Mouse (Mus musculus): Measurements from ENCODE around the gene Rgs9bp. TPM values are rescaled to one million over a fixed set of nuclear protein-coding genes. Genes with fewer than 3 reads are reported as not detected.
"Not testable (repeated sequence)": the region's sequence is repeated elsewhere in the genome, so short reads cannot be mapped to it uniquely, and the experiment has no call there.

Gene Rgs9bp
- polyA plus RNA-seq, 1 experiment from 2014 or later, result 0.03 TPM

GRCm38 (mm10) chr7:35584786-35585190, 594 bp downstream of the Rgs9bp start:
- H3K9ac ChIP-seq (ENCODE audit: low read depth, low read length), result peak overlapping the region; percentile 45; the same call in 1 of the 2 replicates
- no peaks in the 10 kb centered on the region for H3K36me3 ChIP-seq (ENCODE audit: control insufficient read depth, insufficient read depth)
- H3K27ac ChIP-seq (ENCODE audit: low read depth, low read length), result no peak overlapping the region
- H3K27me3 ChIP-seq (replicated peaks; ENCODE audit: control insufficient read depth, insufficient read depth, low read length), result peaks cover 30% of the 10 kb centered on the region
- TF ChIP-seq CTCF (IDR thresholded peaks at IDR 0.05; ENCODE audit: low read depth), result no peak
- ATAC-seq, result no peak
- no peaks in the 10 kb centered on the region for H3K9me3 ChIP-seq (ENCODE audit: control insufficient read depth)
- under 1% methylated on average over 48 of the region's 50 CpGs for WGBS
- H3K4me3 ChIP-seq (ENCODE audit: low read depth, low read length), result peak overlapping the region; percentile 78
- H3K4me1 ChIP-seq (replicated peaks; ENCODE audit: control insufficient read depth, insufficient read depth, low read length), result peaks cover 7% of the 10 kb centered on the region
- peak overlapping the region; percentile 98 for H3K4me2 ChIP-seq (replicated peaks; ENCODE audit: low read depth)

- 6% methylated on average over 36 of the region's 36 CpGs for WGBS
Observed at GRCm38 (mm10) chr7:35584068-35584785, 1.2 kb downstream of the Rgs9bp start.

GRCm38 (mm10) chr7:35583476-35584025, 1.8 kb downstream of the Rgs9bp start:
- Histone ChIP-seq H3K27ac (ENCODE audit: low read depth, low read length) (no peak overlapping the region), H3K4me3 (ENCODE audit: low read depth, low read length) (no peak overlapping the region), H3K4me2 (replicated peaks; ENCODE audit: low read depth) (no peak overlapping the region), H3K4me1 (replicated peaks; ENCODE audit: control insufficient read depth, insufficient read depth, low read length) (peaks cover 7% of the 10 kb centered on the region), H3K36me3 (ENCODE audit: control insufficient read depth, insufficient read depth) (no peaks in the 10 kb centered on the region), H3K9me3 (ENCODE audit: control insufficient read depth) (no peaks in the 10 kb centered on the region), H3K9ac (ENCODE audit: low read depth, low read length) (no peak overlapping the region), H3K27me3 (replicated peaks; ENCODE audit: control insufficient read depth, insufficient read depth, low read length) (peaks cover 30% of the 10 kb centered on the region)
- TF ChIP-seq CTCF (IDR thresholded peaks at IDR 0.05; ENCODE audit: low read depth), result no peak
- ATAC-seq, result no peak
- WGBS, result 24% methylated on average over 11 of the region's 11 CpGs

More at GRCm38 (mm10) chr7:35584068-35584785, 1.2 kb downstream of the Rgs9bp start:
- H3K4me2 ChIP-seq (replicated peaks; ENCODE audit: low read depth), result peak overlapping the region; percentile 98
- no peak overlapping the region for H3K9ac ChIP-seq (ENCODE audit: low read depth, low read length)
- no peaks in the 10 kb centered on the region for H3K36me3 ChIP-seq (ENCODE audit: control insufficient read depth, insufficient read depth)
- H3K4me1 ChIP-seq (replicated peaks; ENCODE audit: control insufficient read depth, insufficient read depth, low read length), result peaks cover 7% of the 10 kb centered on the region
- H3K27ac ChIP-seq (ENCODE audit: low read depth, low read length), result no peak overlapping the region
- peaks cover 30% of the 10 kb centered on the region for H3K27me3 ChIP-seq (replicated peaks; ENCODE audit: control insufficient read depth, insufficient read depth, low read length)
- peak overlapping the region; percentile 78 for H3K4me3 ChIP-seq (ENCODE audit: low read depth, low read length)
- ATAC-seq, result no peak
- no peak for TF ChIP-seq CTCF (IDR thresholded peaks at IDR 0.05; ENCODE audit: low read depth)
- H3K9me3 ChIP-seq (ENCODE audit: control insufficient read depth), result no peaks in the 10 kb centered on the region

- WGBS, result 78% methylated on average over 5 of the region's 5 CpGs
- no peaks in the 10 kb centered on the region for H3K9me3 ChIP-seq (ENCODE audit: control insufficient read depth)
- H3K27ac ChIP-seq (ENCODE audit: low read depth, low read length), result no peak overlapping the region
- H3K9ac ChIP-seq (ENCODE audit: low read depth, low read length), result no peak overlapping the region
- peak; percentile 48 for TF ChIP-seq CTCF (IDR thresholded peaks at IDR 0.05; ENCODE audit: low read depth)
- H3K4me2 ChIP-seq (replicated peaks; ENCODE audit: low read depth), result no peak overlapping the region
- no peaks in the 10 kb centered on the region for H3K36me3 ChIP-seq (ENCODE audit: control insufficient read depth, insufficient read depth)
- H3K4me1 ChIP-seq (replicated peaks; ENCODE audit: control insufficient read depth, insufficient read depth, low read length), result peaks cover 6% of the 10 kb centered on the region
- H3K4me3 ChIP-seq (ENCODE audit: low read depth, low read length), result no peak overlapping the region
- peaks cover 30% of the 10 kb centered on the region for H3K27me3 ChIP-seq (replicated peaks; ENCODE audit: control insufficient read depth, insufficient read depth, low read length)
- ATAC-seq, result no peak
Observed at GRCm38 (mm10) chr7:35582719-35583118, 2.7 kb downstream of the Rgs9bp start.

- no peak overlapping the region for H3K4me3 ChIP-seq (ENCODE audit: low read depth, low read length)
- TF ChIP-seq CTCF (IDR thresholded peaks at IDR 0.05; ENCODE audit: low read depth), result peak; percentile 78
- H3K36me3 ChIP-seq (ENCODE audit: control insufficient read depth, insufficient read depth), result no peaks in the 10 kb centered on the region
- H3K4me1 ChIP-seq (replicated peaks; ENCODE audit: control insufficient read depth, insufficient read depth, low read length), result no peaks in the 10 kb centered on the region
- 39% methylated on average over 4 of the region's 4 CpGs for WGBS
- H3K9ac ChIP-seq (ENCODE audit: low read depth, low read length), result no peak overlapping the region
- H3K4me2 ChIP-seq (replicated peaks; ENCODE audit: low read depth), result no peak overlapping the region
- H3K27ac ChIP-seq (ENCODE audit: low read depth, low read length), result no peak overlapping the region
- no peak for ATAC-seq
- no peaks in the 10 kb centered on the region for H3K9me3 ChIP-seq (ENCODE audit: control insufficient read depth)
- peaks cover 28% of the 10 kb centered on the region for H3K27me3 ChIP-seq (replicated peaks; ENCODE audit: control insufficient read depth, insufficient read depth, low read length)
Observed at GRCm38 (mm10) chr7:35579849-35580248, 5.5 kb downstream of the Rgs9bp start.

GRCm38 (mm10) chr7:35570883-35571282, 14.5 kb downstream of the Rgs9bp start:
- TF ChIP-seq CTCF (IDR thresholded peaks at IDR 0.05; ENCODE audit: low read depth), result peak; percentile 59
- not testable (repeated sequence) for H3K9me3 ChIP-seq (ENCODE audit: control insufficient read depth); H3K4me2 ChIP-seq (replicated peaks; ENCODE audit: low read depth); H3K27me3 ChIP-seq (replicated peaks; ENCODE audit: control insufficient read depth, insufficient read depth, low read length); H3K27ac ChIP-seq (ENCODE audit: low read depth, low read length); H3K4me1 ChIP-seq (replicated peaks; ENCODE audit: control insufficient read depth, insufficient read depth, low read length); H3K4me3 ChIP-seq (ENCODE audit: low read depth, low read length); H3K36me3 ChIP-seq (ENCODE audit: control insufficient read depth, insufficient read depth); ATAC-seq; H3K9ac ChIP-seq (ENCODE audit: low read depth, low read length)
- 23% methylated on average over 6 of the region's 6 CpGs for WGBS
